In genomic region chr2:167541324-167541723, GRCm38 (mm10) we compare ENCODE assay signal across 9 mouse cellular contexts. TPM values are rescaled to one million over a fixed set of nuclear protein-coding genes. Genes with fewer than 3 reads are reported as not detected.
A peak's percentile ranks its signal among the peaks of the same experiment; 100 is the strongest.
DNase-seq lines count a peak whose midpoint lies in the region; ATAC-seq and TF ChIP-seq lines count a peak whose summit lies in the region.
"Had no signal": no experiment of that assay in that cellular context is flagged by ENCODE, and none has a peak within 500 bp of the region (broad histone marks: within the 10 kb centered on the region; RNA-seq: fewer than 3 reads in every experiment).

No protein-coding gene starts in this region.

- H3K27ac ChIP-seq in heart, embryonic 16.5 days (ENCODE audit: low read length): 0 out of 2 replicates have a peak overlapping the region, but pooled peaks have one; percentile 4
- peak overlapping the region; percentile 96 for H3K27ac ChIP-seq in embryonic facial prominence, embryonic 12.5 days
- no peak overlapping the region for H3K27ac ChIP-seq in liver, embryonic 11.5 days (ENCODE audit: low read depth, low read length)
- H3K27ac ChIP-seq: liver, embryonic 14.5 days had no signal

- peak overlapping the region; percentile 73 for H3K9ac ChIP-seq in heart, embryonic 16.5 days (ENCODE audit: low read length)
- peak overlapping the region; percentile 86 for H3K9ac ChIP-seq in embryonic facial prominence, embryonic 12.5 days
- no peak overlapping the region for H3K9ac ChIP-seq in liver, embryonic 11.5 days (ENCODE audit: low read depth, low read length)
- H3K9ac ChIP-seq: liver, embryonic 14.5 days had no signal

- DNase-seq in heart, adult 9 months (ENCODE audit: low spot score in 2 of 2): no peak
- no peak for DNase-seq in liver, embryonic 11.5 days (ENCODE audit: low spot score)
- no peak for DNase-seq in cerebellum, postnatal 14 days
- DNase-seq in right cerebral cortex, adult 18-20 months: no peak
- DNase-seq in frontal cortex, postnatal 14 days (ENCODE audit: low spot score in 2 of 2): no peak

- H3K9me3 ChIP-seq in heart, embryonic 16.5 days (replicated peaks; ENCODE audit: control insufficient read depth, low read length): no peaks in the 10 kb centered on the region
- H3K9me3 ChIP-seq in E14TG2a.4 (ENCODE audit: low read length): no peaks in the 10 kb centered on the region
- no peaks in the 10 kb centered on the region for H3K9me3 ChIP-seq in embryonic facial prominence, embryonic 12.5 days
- H3K9me3 ChIP-seq in liver, embryonic 11.5 days (ENCODE audit: control insufficient read depth, low read length): no peaks in the 10 kb centered on the region

- peak overlapping the region; percentile 58 for H3K4me3 ChIP-seq in heart, embryonic 16.5 days (ENCODE audit: low read length)
- H3K4me3 ChIP-seq in E14TG2a.4 (replicated peaks; ENCODE audit: low read length): peak overlapping the region; percentile 62
- peak overlapping the region; percentile 79 for H3K4me3 ChIP-seq in embryonic facial prominence, embryonic 12.5 days
- peak overlapping the region; percentile 57; the same call in 1 of the 2 replicates for H3K4me3 ChIP-seq in liver, embryonic 11.5 days (ENCODE audit: low read depth, low read length)

- H3K36me3 ChIP-seq in heart, embryonic 16.5 days (ENCODE audit: control insufficient read depth, insufficient read depth): no peaks in the 10 kb centered on the region
- peaks cover 6% of the 10 kb centered on the region; the same call in 1 of the 2 replicates for H3K36me3 ChIP-seq in E14TG2a.4 (ENCODE audit: insufficient read depth, low read length)
- peaks cover 20% of the 10 kb centered on the region for H3K36me3 ChIP-seq in embryonic facial prominence, embryonic 12.5 days
- H3K36me3 ChIP-seq in liver, embryonic 11.5 days (ENCODE audit: control insufficient read depth, insufficient read depth, low read length): peaks cover 2% of the 10 kb centered on the region; the same call in 1 of the 2 replicates

- no peak for ATAC-seq in heart, embryonic 16.5 days (replicated peaks; ENCODE audit: extremely low read depth, insufficient read depth, low FRiP score)
- ATAC-seq in embryonic facial prominence, embryonic 12.5 days (ENCODE audit: insufficient number of reproducible peaks, insufficient read depth, low FRiP score, low TSS enrichment): no peak
- ATAC-seq in liver, embryonic 11.5 days (replicated peaks; ENCODE audit: low FRiP score): no peak

- no peak for TF ChIP-seq CTCF in E14TG2a.4 (conservative IDR thresholded peaks at IDR 0.05; ENCODE audit: low read length)

- peak overlapping the region; percentile 84 for H3K4me2 ChIP-seq in heart, embryonic 16.5 days (ENCODE audit: low read depth, low read length)
- H3K4me2 ChIP-seq in embryonic facial prominence, embryonic 12.5 days (replicated peaks): peak overlapping the region; percentile 82
- peak overlapping the region; percentile 91 for H3K4me2 ChIP-seq in liver, embryonic 11.5 days

- peaks cover 46% of the 10 kb centered on the region for H3K4me1 ChIP-seq in heart, embryonic 16.5 days (ENCODE audit: control insufficient read depth, insufficient read depth, low read length)
- H3K4me1 ChIP-seq in E14TG2a.4 (replicated peaks; ENCODE audit: low read depth, low read length): peaks cover 82% of the 10 kb centered on the region
- H3K4me1 ChIP-seq in embryonic facial prominence, embryonic 12.5 days: peaks cover 52% of the 10 kb centered on the region
- peaks cover 46% of the 10 kb centered on the region for H3K4me1 ChIP-seq in liver, embryonic 11.5 days (replicated peaks; ENCODE audit: control insufficient read depth, insufficient read depth, low read length)

- peaks cover 13% of the 10 kb centered on the region for H3K27me3 ChIP-seq in heart, embryonic 16.5 days (ENCODE audit: control insufficient read depth, insufficient read depth, low read length)
- H3K27me3 ChIP-seq in E14TG2a.4 (ENCODE audit: insufficient read depth, low read length): peaks cover 93% of the 10 kb centered on the region
- peaks cover 12% of the 10 kb centered on the region for H3K27me3 ChIP-seq in embryonic facial prominence, embryonic 12.5 days
- H3K27me3 ChIP-seq in liver, embryonic 11.5 days (replicated peaks; ENCODE audit: control insufficient read depth, insufficient read depth, low read length): peaks cover 39% of the 10 kb centered on the region

- 51% methylated on average over 6 of the region's 6 CpGs for WGBS in heart, embryonic 16.5 days
- WGBS in embryonic facial prominence, embryonic 12.5 days: 8% methylated on average over 6 of the region's 6 CpGs
- 35% methylated on average over 6 of the region's 6 CpGs for WGBS in liver, embryonic 11.5 days

RNA-seq across cellular contexts. Expression of gene Snai1, which starts 3.3 kb away (rescaled TPM):
- 12.5 and 20.6 TPM in 2 replicates for polyA plus RNA-seq in heart, embryonic 16.5 days (2015; fragmentation: Nextera tagmentation; extraction: Ambion mirVana)
- polyA plus RNA-seq in embryonic facial prominence, embryonic 12.5 days (2016; fragmentation: Nextera tagmentation; extraction: Ambion mirVana): 76.3 and 83.4 TPM in 2 replicates
- 14.3 and 15.2 TPM in 2 replicates for polyA plus RNA-seq in liver, embryonic 11.5 days (2014; fragmentation: Nextera tagmentation; extraction: Ambion mirVana)

RNA-seq across cellular contexts. Expression of gene Spata2, which starts 48.6 kb away (rescaled TPM):
- polyA plus RNA-seq in heart, embryonic 16.5 days (2015; fragmentation: Nextera tagmentation; extraction: Ambion mirVana): 13.4 and 15.8 TPM in 2 replicates
- polyA plus RNA-seq in embryonic facial prominence, embryonic 12.5 days (2016; fragmentation: Nextera tagmentation; extraction: Ambion mirVana): 14.3 and 16.3 TPM in 2 replicates
- polyA plus RNA-seq in liver, embryonic 11.5 days (2014; fragmentation: Nextera tagmentation; extraction: Ambion mirVana): 16.2 and 17.5 TPM in 2 replicates

RNA-seq across cellular contexts. Expression of gene Rnf114, which starts 48.9 kb away (rescaled TPM):
- polyA plus RNA-seq in heart, embryonic 16.5 days (2015; fragmentation: Nextera tagmentation; extraction: Ambion mirVana): 78.5 and 79.0 TPM in 2 replicates
- 94.4 and 96.9 TPM in 2 replicates for polyA plus RNA-seq in embryonic facial prominence, embryonic 12.5 days (2016; fragmentation: Nextera tagmentation; extraction: Ambion mirVana)
- 55.9 and 57.7 TPM in 2 replicates for polyA plus RNA-seq in liver, embryonic 11.5 days (2014; fragmentation: Nextera tagmentation; extraction: Ambion mirVana)
